Mouse (Mus musculus) intestine, embryonic 16.5 days (tissue): ENCODE measurements at regions not wholly inside any gene's neighbourhood (a gene's known extent, or its start where the extent isn't known, plus 50 kb on each side); places are given as distances from the start of the nearest gene placed in this dataset.

Source experiments
- ATAC-seq: fragments of 200-750 bp; cut with Nextera tagmentation; 2 replicates; pipeline ENCODE4 v1.8.0; 2017; ENCODE audit warnings: moderate TSS enrichment, moderate library complexity
- H3K27ac ChIP-seq: fragments of 300-500 bp; sonication (generic); 2 replicates; pipeline ENCODE4 v1.5.1; 2014; ENCODE audit warnings: mild to moderate bottlenecking, low read length
- H3K27me3 ChIP-seq: fragments of 300-500 bp; sonication (generic); replicated peaks from 2 replicates; pipeline ENCODE4 v1.6.1; 2014; ENCODE audit warnings: low read length, control low read depth, mixed read lengths; ENCODE audit not compliant: control insufficient read depth, insufficient read depth
- H3K36me3 ChIP-seq: fragments of 300-500 bp; sonication (generic); 2 replicates; pipeline ENCODE4 v1.6.1; 2014; ENCODE audit warnings: low read length, control low read depth; ENCODE audit not compliant: control insufficient read depth, insufficient read depth
- H3K4me1 ChIP-seq: fragments of 300-500 bp; sonication (generic); 2 replicates; pipeline ENCODE4 v1.6.1; 2014; ENCODE audit warnings: low read length, control low read depth, mixed read lengths; ENCODE audit not compliant: control insufficient read depth, insufficient read depth
- H3K4me2 ChIP-seq: fragments of 300-500 bp; sonication (generic); 2 replicates; pipeline ENCODE4 v1.6.1; 2014; ENCODE audit warnings: low read depth, low read length, control low read depth
- H3K4me3 ChIP-seq: fragments of 300-500 bp; sonication (generic); 2 replicates; pipeline ENCODE4 v1.5.1; 2014; ENCODE audit warnings: mild to moderate bottlenecking, low read length
- H3K9ac ChIP-seq: fragments of 300-500 bp; sonication (generic); 2 replicates; pipeline ENCODE4 v1.6.1; 2014; ENCODE audit warnings: low read depth, low read length
- H3K9me3 ChIP-seq: fragments of 300-500 bp; sonication (generic); 2 replicates; pipeline ENCODE4 v1.6.1; 2016; ENCODE audit warnings: low read length, control low read depth; ENCODE audit not compliant: control insufficient read depth
- WGBS: fragments of 180-500 bp; shearing (Covaris S2); extraction: QIAGEN DNeasy Blood & Tissue Kit; methylation state at CpG from one replicate; pipeline ENCODE4 v1.1.7; 2014; 5-methylcytosine and 5-hydroxymethylcytosine counted together

GRCm38 (mm10) chr2:166348654-166349053 lies 193.2 kb upstream of the Sulf2 start:
- no peak overlapping the region for H3K9ac ChIP-seq
- no peak overlapping the region for H3K4me2 ChIP-seq
- H3K27me3 ChIP-seq = no peaks in the 10 kb centered on the region
- peaks cover 24% of the 10 kb centered on the region for H3K4me1 ChIP-seq
- H3K4me3 ChIP-seq = no peak overlapping the region
- no peak for ATAC-seq
- H3K9me3 ChIP-seq = no peaks in the 10 kb centered on the region
- no peak overlapping the region for H3K27ac ChIP-seq
- H3K36me3 ChIP-seq = no peaks in the 10 kb centered on the region
- 48% methylated on average over 10 of the region's 10 CpGs for WGBS

- no peaks in the 10 kb centered on the region for H3K9me3 ChIP-seq
- H3K27me3 ChIP-seq = no peaks in the 10 kb centered on the region
- H3K27ac ChIP-seq = no peak overlapping the region
- peaks cover 11% of the 10 kb centered on the region for H3K4me1 ChIP-seq
- 38% methylated on average over 18 of the region's 18 CpGs for WGBS
- H3K4me2 ChIP-seq = no peak overlapping the region
- H3K9ac ChIP-seq = no peak overlapping the region
- H3K4me3 ChIP-seq = no peak overlapping the region
- no peak for ATAC-seq
- H3K36me3 ChIP-seq = no peaks in the 10 kb centered on the region
Measured at GRCm38 (mm10) chr2:166346421-166347182, 191.1 kb upstream of the Sulf2 start.

GRCm38 (mm10) chr2:166343551-166344340 lies 188.3 kb upstream of the Sulf2 start:
- 0 out of 2 replicates have a peak, but pooled peaks have one; percentile 14 for ATAC-seq
- Histone ChIP-seq H3K4me3 (no peak overlapping the region), H3K9me3 (0 out of 2 replicates have a peak, but pooled peaks cover 3% of the 10 kb centered on the region), H3K4me1 (peaks cover 9% of the 10 kb centered on the region), H3K36me3 (no peaks in the 10 kb centered on the region), H3K4me2 (no peak overlapping the region), H3K27ac (peak overlapping the region; percentile 63), H3K27me3 (no peaks in the 10 kb centered on the region), H3K9ac (no peak overlapping the region)
- 42% methylated on average over 10 of the region's 10 CpGs for WGBS

- no peaks in the 10 kb centered on the region for H3K27me3 ChIP-seq
- no peaks in the 10 kb centered on the region for H3K36me3 ChIP-seq
- ATAC-seq = no peak
- 65% methylated on average over 9 of the region's 9 CpGs for WGBS
- 0 out of 2 replicates have a peak, but pooled peaks cover 3% of the 10 kb centered on the region for H3K9me3 ChIP-seq
- no peak overlapping the region for H3K4me2 ChIP-seq
- H3K4me3 ChIP-seq = no peak overlapping the region
- H3K27ac ChIP-seq = peak overlapping the region; percentile 7
- H3K4me1 ChIP-seq = peaks cover 14% of the 10 kb centered on the region
- H3K9ac ChIP-seq = no peak overlapping the region; the same call in 1 of the 2 replicates
Measured at GRCm38 (mm10) chr2:166342407-166342806, 186.9 kb upstream of the Sulf2 start.

- Histone ChIP-seq H3K4me3 (no peak overlapping the region), H3K27me3 (no peaks in the 10 kb centered on the region), H3K27ac (no peak overlapping the region), H3K4me1 (peaks cover 7% of the 10 kb centered on the region), H3K4me2 (no peak overlapping the region), H3K36me3 (no peaks in the 10 kb centered on the region), H3K9me3 (0 out of 2 replicates have a peak, but pooled peaks cover 3% of the 10 kb centered on the region), H3K9ac (no peak overlapping the region)
- WGBS = 81% methylated on average over 9 of the region's 9 CpGs
- no peak for ATAC-seq
Measured at GRCm38 (mm10) chr2:166340196-166340595, 184.7 kb upstream of the Sulf2 start.

- H3K27ac ChIP-seq = peak overlapping the region; percentile 68
- ATAC-seq = no peak
Measured at GRCm38 (mm10) chr2:166339427-166339826, 184.0 kb upstream of the Sulf2 start.

GRCm38 (mm10) chr2:166338396-166339085 lies 183.1 kb upstream of the Sulf2 start:
- H3K36me3 ChIP-seq = no peaks in the 10 kb centered on the region
- ATAC-seq = peak; percentile 74
- H3K4me2 ChIP-seq = no peak overlapping the region
- peaks cover 18% of the 10 kb centered on the region for H3K4me1 ChIP-seq
- 0 out of 2 replicates have a peak, but pooled peaks cover 3% of the 10 kb centered on the region for H3K9me3 ChIP-seq
- 42% methylated on average over 11 of the region's 11 CpGs for WGBS
- no peak overlapping the region for H3K9ac ChIP-seq
- no peaks in the 10 kb centered on the region for H3K27me3 ChIP-seq
- peak overlapping the region; percentile 68 for H3K27ac ChIP-seq
- no peak overlapping the region for H3K4me3 ChIP-seq

More at GRCm38 (mm10) chr2:166339427-166339826, 184.0 kb upstream of the Sulf2 start:
- no peaks in the 10 kb centered on the region for H3K27me3 ChIP-seq
- 80% methylated on average over 5 of the region's 5 CpGs for WGBS
- H3K9ac ChIP-seq = no peak overlapping the region
- no peak overlapping the region for H3K4me2 ChIP-seq
- no peak overlapping the region for H3K4me3 ChIP-seq
- no peaks in the 10 kb centered on the region for H3K36me3 ChIP-seq
- H3K4me1 ChIP-seq = peaks cover 11% of the 10 kb centered on the region
- 0 out of 2 replicates have a peak, but pooled peaks cover 3% of the 10 kb centered on the region for H3K9me3 ChIP-seq

- H3K36me3 ChIP-seq = no peaks in the 10 kb centered on the region
- H3K9ac ChIP-seq = no peak overlapping the region
- H3K4me3 ChIP-seq = no peak overlapping the region
- 0 out of 2 replicates have a peak, but pooled peaks cover 3% of the 10 kb centered on the region for H3K9me3 ChIP-seq
- H3K27ac ChIP-seq = peak overlapping the region; percentile 91
- H3K4me1 ChIP-seq = peaks cover 26% of the 10 kb centered on the region
- H3K27me3 ChIP-seq = no peaks in the 10 kb centered on the region
- H3K4me2 ChIP-seq = no peak overlapping the region
- ATAC-seq = no peak
- WGBS = 63% methylated on average over 7 of the region's 7 CpGs
Measured at GRCm38 (mm10) chr2:166337666-166338065, 182.2 kb upstream of the Sulf2 start.

GRCm38 (mm10) chr2:166335702-166336101 lies 180.2 kb upstream of the Sulf2 start:
- Histone ChIP-seq H3K27me3 (no peaks in the 10 kb centered on the region), H3K9me3 (no peaks in the 10 kb centered on the region), H3K9ac (no peak overlapping the region), H3K4me2 (no peak overlapping the region), H3K36me3 (no peaks in the 10 kb centered on the region), H3K4me1 (peaks cover 34% of the 10 kb centered on the region), H3K4me3 (no peak overlapping the region), H3K27ac (no peak overlapping the region)
- ATAC-seq = no peak
- whole genome bisulfite sequencing = 61% methylated on average over 5 of the region's 5 CpGs
